Mouse (Mus musculus): Measurements from ENCODE around the gene Rnf121.

DNA sequence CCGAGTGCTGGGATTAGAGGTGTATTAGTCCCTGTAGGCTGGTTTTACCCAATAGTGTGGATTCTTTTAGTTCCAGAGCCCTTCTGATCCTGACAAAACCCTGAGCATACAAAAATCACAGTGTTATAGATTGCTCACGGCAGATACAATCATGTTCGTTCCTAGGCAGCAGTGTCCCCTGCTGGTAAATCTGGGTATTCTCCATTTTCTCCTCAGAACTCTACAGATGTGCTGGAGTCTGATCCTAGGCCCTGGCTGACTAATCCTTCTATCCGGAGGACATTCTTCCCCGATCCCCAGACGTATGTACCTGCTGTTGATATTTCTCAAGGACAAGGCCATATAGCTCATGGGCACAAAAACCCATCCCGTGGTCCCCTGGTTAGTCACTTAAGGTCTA is 13.2 kb upstream of the Rnf121 start:
- peak; percentile 75 for TF ChIP-seq CTCF (conservative IDR thresholded peaks at IDR 0.05; ENCODE audit: low read length)
- no peak for TF ChIP-seq NANOG (IDR thresholded peaks at IDR 0.05; ENCODE audit: borderline replicate concordance, low read length)
